Mouse (Mus musculus): ENCODE results near the gene Parp8.

GRCm38 (mm10) chr13:116898395-116898794, 126.9 kb downstream of the Parp8 start:
- no peak for TF ChIP-seq CTCF (IDR thresholded peaks at IDR 0.05; ENCODE audit: low read depth)
- no peak for TF ChIP-seq EP300 (IDR thresholded peaks at IDR 0.05; ENCODE audit: low read depth)
